Mouse (Mus musculus) kidney, embryonic 16.5 days (tissue): ENCODE results near the gene Spen. TPM values are rescaled to one million over a fixed set of nuclear protein-coding genes. Genes with fewer than 3 reads are reported as not detected.
A peak's percentile ranks its signal among the peaks of the same experiment; 100 is the strongest.

Experiments used
- ATAC-seq: fragments of 200-750 bp; cut with Nextera tagmentation; 2 replicates; pipeline ENCODE4 v1.8.0; 2017; ENCODE audit warnings: moderate TSS enrichment; ENCODE audit not compliant: low FRiP score, low TSS enrichment
- H3K27ac ChIP-seq: fragments of 300-500 bp; sonication (generic); 2 replicates; pipeline ENCODE4 v1.5.1; 2014; ENCODE audit warnings: low read length
- H3K27me3 ChIP-seq: fragments of 300-500 bp; sonication (generic); 2 replicates; pipeline ENCODE4 v1.6.1; 2014; ENCODE audit warnings: low read length, control low read depth, mixed read lengths; ENCODE audit not compliant: insufficient read depth
- H3K36me3 ChIP-seq: fragments of 300-500 bp; sonication (generic); 2 replicates; pipeline ENCODE4 v1.6.1; 2014; ENCODE audit warnings: low read length, control low read depth, mixed read lengths; ENCODE audit not compliant: insufficient read depth
- H3K4me1 ChIP-seq: fragments of 300-500 bp; sonication (generic); 2 replicates; pipeline ENCODE4 v1.6.1; 2014; ENCODE audit warnings: low read length, control low read depth, mixed read lengths; ENCODE audit not compliant: insufficient read depth
- H3K4me2 ChIP-seq: fragments of 300-500 bp; sonication (generic); replicated peaks from 2 replicates; pipeline ENCODE4 v1.6.1; 2014; ENCODE audit warnings: low read depth, low read length
- H3K4me3 ChIP-seq: fragments of 300-500 bp; sonication (generic); 2 replicates; pipeline ENCODE4 v1.5.1; 2014; ENCODE audit warnings: mild to moderate bottlenecking, low read length
- H3K9ac ChIP-seq: fragments of 300-500 bp; sonication (generic); replicated peaks from 2 replicates; pipeline ENCODE4 v1.6.1; 2014; ENCODE audit warnings: low read length
- H3K9me3 ChIP-seq: fragments of 300-500 bp; sonication (generic); 2 replicates; pipeline ENCODE4 v1.6.1; 2016; ENCODE audit warnings: low read length, control low read depth
- WGBS: fragments of 180-500 bp; shearing (Covaris S2); extraction: QIAGEN DNeasy Blood & Tissue Kit; methylation state at CpG from one replicate; pipeline ENCODE4 v1.1.7; 2014; 5-methylcytosine and 5-hydroxymethylcytosine counted together
- polyA plus RNA-seq: library from polyadenylated mRNA; unstranded; fragments of >200 nt; fragmentation: Nextera tagmentation; extraction: Ambion mirVana; gene quantifications from 2 replicates; pipeline ENCODE4 v1.2.1, GENCODE M21; 2015

The Spen gene
- polyA plus RNA-seq, 1 experiment from 2014 or later = 10.5 TPM

DNA sequence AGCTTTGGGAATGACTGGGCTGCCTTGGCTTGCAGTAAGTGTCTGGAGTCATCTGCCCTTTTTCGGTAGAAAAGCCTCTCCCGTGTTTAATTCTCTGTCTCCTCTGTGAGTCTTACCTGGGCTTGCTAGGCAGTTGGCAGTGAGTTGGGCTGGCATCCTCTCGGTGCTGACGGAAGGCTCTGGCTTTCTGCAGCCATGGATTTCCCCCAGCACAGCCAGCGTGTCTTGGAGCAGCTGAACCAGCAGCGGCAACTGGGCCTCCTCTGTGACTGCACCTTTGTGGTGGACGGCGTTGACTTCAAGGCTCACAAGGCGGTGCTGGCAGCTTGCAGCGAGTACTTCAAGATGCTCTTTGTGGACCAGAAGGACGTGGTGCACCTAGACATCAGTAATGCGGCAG lies 76.8 kb downstream of the Spen start:
- Histone ChIP-seq H3K4me2 (no peak overlapping the region), H3K9ac (no peak overlapping the region), H3K4me3 (no peak overlapping the region), H3K36me3 (peaks cover 39% of the 10 kb centered on the region), H3K27ac (no peak overlapping the region), H3K9me3 (no peaks in the 10 kb centered on the region), H3K27me3 (no peaks in the 10 kb centered on the region), H3K4me1 (peaks cover 13% of the 10 kb centered on the region)
- no peak for ATAC-seq
- 88% methylated on average over 12 of the region's 12 CpGs for whole genome bisulfite sequencing

- H3K9ac ChIP-seq = no peak overlapping the region
- no peak for ATAC-seq
- peaks cover 34% of the 10 kb centered on the region for H3K36me3 ChIP-seq
Observed at GRCm38 (mm10) chr4:141461088-141461487, 77.3 kb downstream of the Spen start.

GRCm38 (mm10) chr4:141460481-141460880 lies 77.9 kb downstream of the Spen start:
- no peak overlapping the region for H3K27ac ChIP-seq
- WGBS = 88% methylated on average over 4 of the region's 4 CpGs
- H3K36me3 ChIP-seq = peaks cover 28% of the 10 kb centered on the region
- no peak overlapping the region for H3K4me3 ChIP-seq
- H3K27me3 ChIP-seq = no peaks in the 10 kb centered on the region
- H3K4me1 ChIP-seq = peaks cover 19% of the 10 kb centered on the region
- H3K9me3 ChIP-seq = no peaks in the 10 kb centered on the region
- H3K4me2 ChIP-seq = no peak overlapping the region
- ATAC-seq = no peak
- H3K9ac ChIP-seq = no peak overlapping the region

More at GRCm38 (mm10) chr4:141461088-141461487, 77.3 kb downstream of the Spen start:
- 66% methylated on average over 12 of the region's 12 CpGs for WGBS
- Histone ChIP-seq H3K4me3 (no peak overlapping the region), H3K4me2 (no peak overlapping the region), H3K27ac (no peak overlapping the region), H3K9me3 (no peaks in the 10 kb centered on the region), H3K27me3 (no peaks in the 10 kb centered on the region), H3K4me1 (peaks cover 13% of the 10 kb centered on the region)

GRCm38 (mm10) chr4:141459766-141460165 lies 78.6 kb downstream of the Spen start:
- no peak for ATAC-seq
- no peaks in the 10 kb centered on the region for H3K9me3 ChIP-seq
- no peaks in the 10 kb centered on the region for H3K27me3 ChIP-seq
- H3K27ac ChIP-seq = no peak overlapping the region
- no peak overlapping the region for H3K4me2 ChIP-seq
- H3K4me1 ChIP-seq = peaks cover 21% of the 10 kb centered on the region
- no peak overlapping the region for H3K4me3 ChIP-seq
- no peak overlapping the region for H3K9ac ChIP-seq
- WGBS = 95% methylated on average over 9 of the region's 9 CpGs
- H3K36me3 ChIP-seq = peaks cover 20% of the 10 kb centered on the region

DNA sequence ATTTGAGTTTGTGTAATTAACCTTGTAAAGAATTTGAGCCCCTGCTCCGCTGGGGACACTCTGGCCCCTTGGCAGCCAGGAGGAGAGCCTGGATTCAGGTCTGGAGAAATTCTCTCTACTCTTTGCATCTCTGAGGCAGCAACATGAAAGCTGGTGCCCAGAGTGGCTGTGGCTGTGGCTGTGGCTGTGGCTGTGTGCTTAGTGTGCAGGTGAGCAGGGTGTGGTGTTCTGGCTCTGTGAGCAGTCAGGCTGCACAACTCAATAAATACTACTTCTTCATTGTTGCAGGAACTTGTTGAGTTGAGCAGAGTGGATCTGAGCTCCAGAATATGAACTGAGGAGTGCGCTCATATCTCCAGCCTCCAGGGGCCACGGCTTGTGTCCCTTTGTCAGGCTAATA lies 79.5 kb downstream of the Spen start:
- no peak for ATAC-seq
- H3K36me3 ChIP-seq = peaks cover 12% of the 10 kb centered on the region
- no peak overlapping the region for H3K4me3 ChIP-seq
- no peaks in the 10 kb centered on the region for H3K9me3 ChIP-seq
- peaks cover 21% of the 10 kb centered on the region for H3K4me1 ChIP-seq
- no peak overlapping the region for H3K4me2 ChIP-seq
- 64% methylated on average over 3 of the region's 3 CpGs for WGBS
- H3K9ac ChIP-seq = 0 out of 2 replicates have a peak overlapping the region, but pooled peaks have one; percentile 32
- H3K27me3 ChIP-seq = no peaks in the 10 kb centered on the region
- H3K27ac ChIP-seq = peak overlapping the region; percentile 61

GRCm38 (mm10) chr4:141458236-141458635 lies 80.2 kb downstream of the Spen start:
- H3K27ac ChIP-seq = peak overlapping the region; percentile 22
- 13% methylated on average over 7 of the region's 7 CpGs for WGBS

GRCm38 (mm10) chr4:141456193-141456938 lies 82.0 kb downstream of the Spen start:
- Histone ChIP-seq H3K9ac (no peak overlapping the region), H3K4me2 (no peak overlapping the region), H3K27me3 (no peaks in the 10 kb centered on the region), H3K4me1 (peaks cover 25% of the 10 kb centered on the region), H3K9me3 (no peaks in the 10 kb centered on the region), H3K36me3 (peaks cover 11% of the 10 kb centered on the region; the same call in 1 of the 2 replicates), H3K4me3 (no peak overlapping the region), H3K27ac (no peak overlapping the region)
- no peak for ATAC-seq
- WGBS = 89% methylated on average over 14 of the region's 14 CpGs

More at GRCm38 (mm10) chr4:141458236-141458635, 80.2 kb downstream of the Spen start:
- H3K36me3 ChIP-seq = peaks cover 7% of the 10 kb centered on the region
- peak; percentile 88 for ATAC-seq
- no peaks in the 10 kb centered on the region for H3K9me3 ChIP-seq
- no peak overlapping the region for H3K9ac ChIP-seq
- no peaks in the 10 kb centered on the region for H3K27me3 ChIP-seq
- H3K4me1 ChIP-seq = peaks cover 21% of the 10 kb centered on the region
- 0 out of 2 replicates have a peak overlapping the region, but pooled peaks have one; percentile 0 for H3K4me2 ChIP-seq
- no peak overlapping the region for H3K4me3 ChIP-seq

- Histone ChIP-seq H3K4me2 (no peak overlapping the region), H3K9ac (no peak overlapping the region), H3K4me1 (peaks cover 25% of the 10 kb centered on the region), H3K27me3 (no peaks in the 10 kb centered on the region), H3K4me3 (no peak overlapping the region), H3K27ac (no peak overlapping the region), H3K9me3 (no peaks in the 10 kb centered on the region), H3K36me3 (peaks cover 11% of the 10 kb centered on the region; the same call in 1 of the 2 replicates)
- WGBS = 55% methylated on average over 4 of the region's 4 CpGs
- no peak for ATAC-seq
Observed at GRCm38 (mm10) chr4:141455526-141455925, 82.9 kb downstream of the Spen start.

DNA sequence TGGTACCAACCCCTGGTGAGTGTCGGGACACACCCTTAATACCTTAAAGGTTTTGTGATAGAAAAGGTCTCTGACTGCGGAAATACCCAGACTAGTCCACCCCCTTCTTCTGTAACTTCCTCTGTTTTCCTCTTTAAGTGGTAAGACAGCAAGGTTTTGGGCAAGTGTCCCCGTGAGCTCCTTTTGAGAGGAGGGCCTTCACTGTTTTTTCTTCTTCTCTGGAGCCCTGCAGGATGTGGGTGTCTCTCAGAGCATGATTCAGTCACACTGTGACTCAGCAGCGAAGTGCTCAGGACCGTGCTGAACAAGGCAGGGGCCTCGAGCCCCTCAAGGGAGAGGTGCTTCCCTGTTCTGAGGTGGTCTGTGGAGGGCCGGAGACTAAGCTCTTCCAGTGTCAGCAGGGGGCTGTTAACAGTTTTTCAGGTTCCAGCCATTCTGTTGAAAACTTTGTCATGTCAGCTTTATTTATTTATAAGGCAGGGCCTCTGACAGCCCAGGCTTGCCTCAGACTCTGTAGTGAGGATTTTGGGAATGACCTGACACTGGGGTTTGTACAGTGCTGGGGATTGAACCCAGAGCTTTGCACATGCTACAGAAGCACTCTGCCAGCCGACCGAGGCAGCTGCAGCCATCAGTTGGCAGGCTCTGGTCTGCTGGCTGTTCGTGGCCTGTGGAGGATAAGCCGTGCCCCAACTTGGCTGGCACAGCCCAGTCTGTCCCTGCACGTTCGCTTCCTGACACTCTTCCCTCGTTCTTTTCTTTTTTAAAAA lies 83.6 kb downstream of the Spen start:
- WGBS = 81% methylated on average over 14 of the region's 14 CpGs
- ATAC-seq = no peak
- Histone ChIP-seq H3K4me1 (peaks cover 25% of the 10 kb centered on the region), H3K27ac (no peak overlapping the region), H3K4me3 (no peak overlapping the region), H3K9me3 (no peaks in the 10 kb centered on the region), H3K4me2 (no peak overlapping the region), H3K9ac (no peak overlapping the region), H3K27me3 (no peaks in the 10 kb centered on the region), H3K36me3 (peaks cover 14% of the 10 kb centered on the region; the same call in 1 of the 2 replicates)
